Mouse (Mus musculus): ENCODE measurements around the gene Copa. TPM values are rescaled to one million over a fixed set of nuclear protein-coding genes. Genes with fewer than 3 reads are reported as not detected.

The Copa gene
- polyA plus RNA-seq, 1 experiment from 2014 or later: 187 TPM

Other genes starting within 250 kb of the Copa start
- 0.69 and 0.87 TPM in 2 replicates for gene Cd84, start 242.8 kb upstream of the Copa start, polyA plus RNA-seq (2014; fragmentation: Nextera tagmentation; extraction: Ambion mirVana)
- not detected in 2 replicates for gene Gm10521, start 186.9 kb upstream of the Copa start, polyA plus RNA-seq (2014; fragmentation: Nextera tagmentation; extraction: Ambion mirVana)
- gene Slamf6, start 165.0 kb upstream of the Copa start, polyA plus RNA-seq (2014; fragmentation: Nextera tagmentation; extraction: Ambion mirVana): 0.11 TPM in 1 of 2 replicates, not detected in the other
- gene Vangl2, start 54.1 kb upstream of the Copa start, polyA plus RNA-seq (2014; fragmentation: Nextera tagmentation; extraction: Ambion mirVana): 47.0 and 49.3 TPM in 2 replicates
- 6.0 and 7.6 TPM in 2 replicates for gene Nhlh1, start 25.0 kb upstream of the Copa start, polyA plus RNA-seq (2014; fragmentation: Nextera tagmentation; extraction: Ambion mirVana)
- gene Ncstn, start 266 bp downstream of the Copa start, polyA plus RNA-seq (2014; fragmentation: Nextera tagmentation; extraction: Ambion mirVana): 107 and 117 TPM in 2 replicates
- 146 and 150 TPM in 2 replicates for gene Pex19, start 44.2 kb downstream of the Copa start, polyA plus RNA-seq (2014; fragmentation: Nextera tagmentation; extraction: Ambion mirVana)
- 116 and 118 TPM in 2 replicates for gene Dcaf8, start 65.6 kb downstream of the Copa start, polyA plus RNA-seq (2014; fragmentation: Nextera tagmentation; extraction: Ambion mirVana)
- 371 and 409 TPM in 2 replicates for gene Pea15a, start 124.3 kb downstream of the Copa start, polyA plus RNA-seq (2014; fragmentation: Nextera tagmentation; extraction: Ambion mirVana)
- gene Casq1, start 137.3 kb downstream of the Copa start, polyA plus RNA-seq (2014; fragmentation: Nextera tagmentation; extraction: Ambion mirVana): 1.1 and 2.0 TPM in 2 replicates
- gene Atp1a4, start 175.9 kb downstream of the Copa start, polyA plus RNA-seq (2014; fragmentation: Nextera tagmentation; extraction: Ambion mirVana): 0.08 TPM in 1 of 2 replicates, not detected in the other
- 104 and 122 TPM in 2 replicates for gene Igsf8, start 179.1 kb downstream of the Copa start, polyA plus RNA-seq (2014; fragmentation: Nextera tagmentation; extraction: Ambion mirVana)
- 1.5 and 2.1 TPM in 2 replicates for gene Atp1a2, start 215.5 kb downstream of the Copa start, polyA plus RNA-seq (2014; fragmentation: Nextera tagmentation; extraction: Ambion mirVana)
- gene Kcnj9, start 246.8 kb downstream of the Copa start, polyA plus RNA-seq (2014; fragmentation: Nextera tagmentation; extraction: Ambion mirVana): 0.68 and 0.89 TPM in 2 replicates

Measured in forebrain, embryonic 11.5 days (tissue).